Mouse (Mus musculus): ENCODE measurements around the gene Ccdc148. TPM values are rescaled to one million over a fixed set of nuclear protein-coding genes. Genes with fewer than 3 reads are reported as not detected.
A peak's percentile ranks its signal among the peaks of the same experiment; 100 is the strongest.

Gene Ccdc148
- polyA plus RNA-seq, 1 experiment from 2014 or later = 7.1 TPM

- Histone ChIP-seq H3K4me3 (ENCODE audit: low read length) (no peak overlapping the region), H3K4me2 (ENCODE audit: low read length) (no peak overlapping the region), H3K9me3 (ENCODE audit: control insufficient read depth, low read length) (no peaks in the 10 kb centered on the region), H3K27me3 (replicated peaks; ENCODE audit: control insufficient read depth, insufficient read depth, low read length) (no peaks in the 10 kb centered on the region), H3K4me1 (ENCODE audit: control insufficient read depth, insufficient read depth, low read depth, low read length) (no peaks in the 10 kb centered on the region), H3K36me3 (ENCODE audit: control insufficient read depth, insufficient read depth, low read length) (no peaks in the 10 kb centered on the region), H3K27ac (ENCODE audit: low read depth, low read length) (no peak overlapping the region), H3K9ac (ENCODE audit: low read depth, low read length) (no peak overlapping the region)
- 81% methylated on average over 15 of the region's 15 CpGs for WGBS
- no peak for ATAC-seq
Observed at GRCm38 (mm10) chr2:58794489-58794888, 366.0 kb downstream of the Ccdc148 start.

- H3K9me3 ChIP-seq (ENCODE audit: control insufficient read depth, low read length) = no peaks in the 10 kb centered on the region
- H3K27ac ChIP-seq (ENCODE audit: low read depth, low read length) = no peak overlapping the region
- no peaks in the 10 kb centered on the region for H3K27me3 ChIP-seq (replicated peaks; ENCODE audit: control insufficient read depth, insufficient read depth, low read length)
- no peak for ATAC-seq
- no peak overlapping the region for H3K4me2 ChIP-seq (ENCODE audit: low read length)
- no peak overlapping the region for H3K9ac ChIP-seq (ENCODE audit: low read depth, low read length)
- H3K36me3 ChIP-seq (ENCODE audit: control insufficient read depth, insufficient read depth, low read length) = no peaks in the 10 kb centered on the region
- no peaks in the 10 kb centered on the region for H3K4me1 ChIP-seq (ENCODE audit: control insufficient read depth, insufficient read depth, low read depth, low read length)
- WGBS = 83% methylated on average over 4 of the region's 4 CpGs
- H3K4me3 ChIP-seq (ENCODE audit: low read length) = no peak overlapping the region
Observed at GRCm38 (mm10) chr2:58790361-58790760, 370.1 kb downstream of the Ccdc148 start.

DNA sequence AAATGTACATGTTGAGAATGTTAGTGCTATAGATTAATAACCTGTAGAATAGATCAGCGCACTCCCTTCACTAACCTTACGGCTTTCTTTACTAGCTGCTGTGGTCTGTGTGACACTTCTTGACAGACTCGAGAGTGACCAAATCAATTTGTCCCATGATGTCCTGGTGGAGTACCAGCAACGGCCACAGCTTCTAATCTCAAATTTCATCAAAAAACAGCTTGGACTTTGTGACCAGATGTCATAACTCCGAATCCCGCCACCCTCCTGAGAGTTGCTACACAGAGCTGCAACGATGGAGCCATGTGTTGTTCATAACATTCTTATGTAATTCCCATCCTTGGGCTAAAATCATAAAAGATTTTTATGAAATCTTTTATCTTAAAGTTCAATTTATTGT is 370.5 kb downstream of the Ccdc148 start:
- Histone ChIP-seq H3K4me2 (ENCODE audit: low read length) (no peak overlapping the region), H3K9me3 (ENCODE audit: control insufficient read depth, low read length) (no peaks in the 10 kb centered on the region), H3K36me3 (ENCODE audit: control insufficient read depth, insufficient read depth, low read length) (no peaks in the 10 kb centered on the region), H3K9ac (ENCODE audit: low read depth, low read length) (no peak overlapping the region), H3K4me3 (ENCODE audit: low read length) (no peak overlapping the region), H3K4me1 (ENCODE audit: control insufficient read depth, insufficient read depth, low read depth, low read length) (no peaks in the 10 kb centered on the region), H3K27ac (ENCODE audit: low read depth, low read length) (no peak overlapping the region), H3K27me3 (replicated peaks; ENCODE audit: control insufficient read depth, insufficient read depth, low read length) (no peaks in the 10 kb centered on the region)
- no peak for ATAC-seq
- 81% methylated on average over 7 of the region's 7 CpGs for WGBS

- ATAC-seq = peak; percentile 37; the same call in 1 of the 2 replicates
- H3K4me1 ChIP-seq (ENCODE audit: control insufficient read depth, insufficient read depth, low read depth, low read length) = no peaks in the 10 kb centered on the region
- H3K36me3 ChIP-seq (ENCODE audit: control insufficient read depth, insufficient read depth, low read length) = no peaks in the 10 kb centered on the region
- H3K27ac ChIP-seq (ENCODE audit: low read depth, low read length) = no peak overlapping the region
- WGBS = 56% methylated on average over 7 of the region's 7 CpGs
- H3K4me3 ChIP-seq (ENCODE audit: low read length) = no peak overlapping the region
- no peak overlapping the region for H3K9ac ChIP-seq (ENCODE audit: low read depth, low read length)
- no peak overlapping the region for H3K4me2 ChIP-seq (ENCODE audit: low read length)
- H3K9me3 ChIP-seq (ENCODE audit: control insufficient read depth, low read length) = no peaks in the 10 kb centered on the region
- no peaks in the 10 kb centered on the region for H3K27me3 ChIP-seq (replicated peaks; ENCODE audit: control insufficient read depth, insufficient read depth, low read length)
Observed at GRCm38 (mm10) chr2:58787360-58787759, 373.1 kb downstream of the Ccdc148 start.

DNA sequence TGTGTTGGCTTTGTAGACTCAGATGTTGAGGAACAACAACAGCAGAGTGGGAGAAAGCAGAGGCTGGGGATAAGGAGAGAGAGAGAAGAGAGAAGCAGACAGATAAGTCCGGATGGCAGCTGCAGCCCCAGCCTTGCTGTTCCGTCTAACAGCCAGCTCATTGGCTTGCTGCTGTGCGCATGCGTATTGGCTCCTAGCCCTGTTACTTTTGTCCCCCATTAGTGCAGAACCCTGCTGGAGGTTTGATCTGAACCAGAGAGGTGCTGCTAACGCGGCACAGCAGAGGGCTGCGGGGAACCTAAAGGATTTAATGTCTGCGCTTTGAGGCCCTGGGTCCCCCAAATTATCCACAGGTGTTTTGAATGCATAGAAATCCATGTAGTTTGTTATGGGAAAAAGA is 373.8 kb downstream of the Ccdc148 start:
- 0 out of 2 replicates have a peak, but pooled peaks have one; percentile 30 for ATAC-seq

DNA sequence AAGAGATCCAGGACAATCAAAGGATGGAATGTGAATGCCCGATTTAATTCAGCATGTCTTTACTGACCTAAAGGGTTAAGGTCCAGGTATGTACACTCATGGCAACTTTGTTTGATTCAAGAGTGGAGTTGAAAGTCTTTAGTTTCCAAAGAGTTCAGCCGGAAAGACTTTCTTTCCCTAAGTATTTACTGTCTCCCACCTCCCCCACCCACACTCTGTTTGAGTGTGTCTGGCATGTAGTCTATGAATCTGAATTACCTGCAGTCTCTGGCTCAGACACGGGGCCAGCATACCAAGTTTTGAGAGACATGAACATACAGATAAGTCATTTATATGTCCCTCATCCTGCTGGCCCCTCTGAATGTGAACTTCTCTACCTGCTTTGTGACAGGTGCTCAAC is 374.3 kb downstream of the Ccdc148 start:
- no peaks in the 10 kb centered on the region for H3K36me3 ChIP-seq (ENCODE audit: control insufficient read depth, insufficient read depth, low read length)
- H3K4me1 ChIP-seq (ENCODE audit: control insufficient read depth, insufficient read depth, low read depth, low read length) = no peaks in the 10 kb centered on the region
- ATAC-seq = no peak
- 80% methylated on average over 3 of the region's 3 CpGs for WGBS
- H3K27me3 ChIP-seq (replicated peaks; ENCODE audit: control insufficient read depth, insufficient read depth, low read length) = no peaks in the 10 kb centered on the region
- H3K9ac ChIP-seq (ENCODE audit: low read depth, low read length) = no peak overlapping the region
- no peaks in the 10 kb centered on the region for H3K9me3 ChIP-seq (ENCODE audit: control insufficient read depth, low read length)
- H3K4me3 ChIP-seq (ENCODE audit: low read length) = no peak overlapping the region
- no peak overlapping the region for H3K27ac ChIP-seq (ENCODE audit: low read depth, low read length)
- H3K4me2 ChIP-seq (ENCODE audit: low read length) = no peak overlapping the region

More for the DNA sequence above, 373.8 kb downstream of the Ccdc148 start:
- 62% methylated on average over 8 of the region's 8 CpGs for WGBS
- Histone ChIP-seq H3K9ac (ENCODE audit: low read depth, low read length) (no peak overlapping the region), H3K4me2 (ENCODE audit: low read length) (no peak overlapping the region), H3K36me3 (ENCODE audit: control insufficient read depth, insufficient read depth, low read length) (no peaks in the 10 kb centered on the region), H3K4me3 (ENCODE audit: low read length) (no peak overlapping the region), H3K27ac (ENCODE audit: low read depth, low read length) (no peak overlapping the region), H3K9me3 (ENCODE audit: control insufficient read depth, low read length) (no peaks in the 10 kb centered on the region), H3K27me3 (replicated peaks; ENCODE audit: control insufficient read depth, insufficient read depth, low read length) (no peaks in the 10 kb centered on the region), H3K4me1 (ENCODE audit: control insufficient read depth, insufficient read depth, low read depth, low read length) (no peaks in the 10 kb centered on the region)

DNA sequence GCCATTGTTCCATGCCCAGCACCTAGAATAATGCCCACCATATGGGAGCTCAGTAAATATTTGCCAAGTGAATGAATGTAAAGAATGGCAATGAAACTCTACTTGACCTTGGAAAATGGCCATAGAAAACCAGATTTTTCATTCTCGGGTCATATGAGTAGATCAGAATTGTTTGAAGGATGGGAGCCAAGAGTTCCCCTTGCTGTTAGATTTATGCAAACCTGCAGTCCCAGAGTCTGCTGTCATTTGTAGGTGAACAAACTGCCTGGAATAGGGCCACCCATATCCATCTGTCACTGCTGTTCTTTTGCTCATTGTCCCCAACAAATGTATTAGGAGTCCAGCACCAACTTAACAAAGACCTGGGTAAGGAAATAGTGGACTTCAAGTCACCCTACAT is 377.0 kb downstream of the Ccdc148 start:
- no peaks in the 10 kb centered on the region for H3K27me3 ChIP-seq (replicated peaks; ENCODE audit: control insufficient read depth, insufficient read depth, low read length)
- H3K27ac ChIP-seq (ENCODE audit: low read depth, low read length) = no peak overlapping the region
- H3K9ac ChIP-seq (ENCODE audit: low read depth, low read length) = no peak overlapping the region
- H3K4me1 ChIP-seq (ENCODE audit: control insufficient read depth, insufficient read depth, low read depth, low read length) = no peaks in the 10 kb centered on the region
- no peak overlapping the region for H3K4me2 ChIP-seq (ENCODE audit: low read length)
- H3K36me3 ChIP-seq (ENCODE audit: control insufficient read depth, insufficient read depth, low read length) = no peaks in the 10 kb centered on the region
- 34% methylated on average over 1 of the region's 1 CpGs for WGBS
- no peaks in the 10 kb centered on the region for H3K9me3 ChIP-seq (ENCODE audit: control insufficient read depth, low read length)
- H3K4me3 ChIP-seq (ENCODE audit: low read length) = no peak overlapping the region
- no peak; the same call in 1 of the 2 replicates for ATAC-seq

DNA sequence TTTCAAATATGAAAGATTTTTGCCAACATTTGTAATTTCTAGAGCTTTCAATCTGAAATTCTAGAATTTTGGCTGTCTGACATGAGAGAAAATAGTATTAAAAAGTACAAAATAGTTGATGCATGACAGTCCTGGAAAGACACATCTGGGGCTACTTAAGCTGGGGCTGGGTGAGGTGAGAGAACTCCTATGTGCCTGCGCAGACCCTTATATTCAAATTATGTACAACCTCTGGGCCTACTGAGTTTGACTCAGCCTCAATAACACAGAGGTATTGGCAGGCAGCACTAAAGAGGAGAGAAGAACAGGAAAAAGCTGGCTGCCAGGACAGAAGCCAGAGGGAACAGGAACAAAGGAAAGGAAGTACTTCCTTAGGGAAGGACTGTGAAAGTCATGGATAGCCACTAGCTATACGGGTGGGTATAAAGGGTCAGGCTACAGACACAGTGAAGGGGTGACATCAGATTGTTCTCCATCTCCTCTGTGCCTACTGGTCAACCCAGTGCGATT is 381.4 kb downstream of the Ccdc148 start:
- H3K4me2 ChIP-seq (ENCODE audit: low read length) = no peak overlapping the region
- ATAC-seq = no peak
- no peaks in the 10 kb centered on the region for H3K9me3 ChIP-seq (ENCODE audit: control insufficient read depth, low read length)
- 92% methylated on average over 3 of the region's 3 CpGs for WGBS
- H3K36me3 ChIP-seq (ENCODE audit: control insufficient read depth, insufficient read depth, low read length) = no peaks in the 10 kb centered on the region
- no peaks in the 10 kb centered on the region; the same call in 1 of the 2 replicates for H3K4me1 ChIP-seq (ENCODE audit: control insufficient read depth, insufficient read depth, low read depth, low read length)
- H3K27me3 ChIP-seq (replicated peaks; ENCODE audit: control insufficient read depth, insufficient read depth, low read length) = no peaks in the 10 kb centered on the region
- H3K9ac ChIP-seq (ENCODE audit: low read depth, low read length) = no peak overlapping the region
- H3K4me3 ChIP-seq (ENCODE audit: low read length) = no peak overlapping the region
- no peak overlapping the region for H3K27ac ChIP-seq (ENCODE audit: low read depth, low read length)

- ATAC-seq = peak; percentile 80
Observed at GRCm38 (mm10) chr2:58773833-58774232, 386.6 kb downstream of the Ccdc148 start.

More at GRCm38 (mm10) chr2:58773833-58774232, 386.6 kb downstream of the Ccdc148 start:
- no peak overlapping the region for H3K4me3 ChIP-seq (ENCODE audit: low read length)
- H3K27ac ChIP-seq (ENCODE audit: low read depth, low read length) = no peak overlapping the region
- no peaks in the 10 kb centered on the region for H3K36me3 ChIP-seq (ENCODE audit: control insufficient read depth, insufficient read depth, low read length)
- no peak overlapping the region for H3K9ac ChIP-seq (ENCODE audit: low read depth, low read length)
- H3K9me3 ChIP-seq (ENCODE audit: control insufficient read depth, low read length) = no peaks in the 10 kb centered on the region
- no peak overlapping the region for H3K4me2 ChIP-seq (ENCODE audit: low read length)
- 53% methylated on average over 9 of the region's 9 CpGs for WGBS
- H3K27me3 ChIP-seq (replicated peaks; ENCODE audit: control insufficient read depth, insufficient read depth, low read length) = no peaks in the 10 kb centered on the region
- no peaks in the 10 kb centered on the region; the same call in 1 of the 2 replicates for H3K4me1 ChIP-seq (ENCODE audit: control insufficient read depth, insufficient read depth, low read depth, low read length)
